Mouse (Mus musculus) olfactory bulb, adult 2 months (tissue): ENCODE results near the gene Myo10. TPM values are rescaled to one million over a fixed set of nuclear protein-coding genes. Genes with fewer than 3 reads are reported as not detected.
A peak's percentile ranks its signal among the peaks of the same experiment; 100 is the strongest.

Experiments
- H3K27ac ChIP-seq: fragments of 200-500 bp; 2 replicates; pipeline ENCODE4 v1.5.1; 2012; ENCODE audit warnings: low read depth, low read length; ENCODE audit not compliant: insufficient read depth
- H3K4me1 ChIP-seq: fragments of 200-500 bp; 2 replicates; pipeline ENCODE4 v1.6.1; 2012; ENCODE audit warnings: low read length; ENCODE audit not compliant: control insufficient read depth, insufficient read depth
- H3K4me3 ChIP-seq: fragments of 200-500 bp; 2 replicates; pipeline ENCODE4 v1.5.1; 2012; ENCODE audit warnings: mild to moderate bottlenecking, low read depth, low read length, moderate library complexity; ENCODE audit not compliant: insufficient read depth
- CTCF ChIP-seq: fragments of 200-500 bp; IDR thresholded peaks from 2 replicates; pipeline ENCODE4 v1.5.1; 2012; ENCODE audit warnings: low read depth, mild to moderate bottlenecking, low read length, moderate library complexity; ENCODE audit not compliant: insufficient read depth
- POLR2A ChIP-seq: fragments of 200-500 bp; IDR thresholded peaks from 2 replicates; pipeline ENCODE4 v1.6.1; 2012; ENCODE audit warnings: mild to moderate bottlenecking, low read depth, low read length, moderate library complexity; ENCODE audit not compliant: insufficient read depth
- WGBS: fragments of 180-500 bp; shearing (Covaris S2); methylation state at CpG from one replicate; pipeline ENCODE4 v1.1.7; 2018; 5-methylcytosine and 5-hydroxymethylcytosine counted together
- polyA plus RNA-seq: library from polyadenylated mRNA; stranded (reverse); fragments of >200 nt; gene quantifications from 2 replicates; pipeline ENCODE4 v1.2.4, GENCODE M21; 2012; ENCODE audit warnings: low replicate concordance; ENCODE audit not compliant: missing spikeins, insufficient read depth, insufficient read length

The Myo10 gene
- polyA plus RNA-seq, 1 experiment, result not detected

GRCm38 (mm10) chr15:25723281-25724113, 101.2 kb downstream of the Myo10 start:
- 66% methylated on average over 12 of the region's 12 CpGs for WGBS
- Histone ChIP-seq H3K4me3 (no peak overlapping the region), H3K27ac (no peak overlapping the region), H3K4me1 (no peaks in the 10 kb centered on the region)
- TF ChIP-seq CTCF, result no peak
- no peak for TF ChIP-seq POLR2A

- no peak overlapping the region for H3K27ac ChIP-seq
- no peak overlapping the region for H3K4me3 ChIP-seq
- WGBS, result 98% methylated on average over 6 of the region's 6 CpGs
- TF ChIP-seq CTCF (no peak), POLR2A (no peak)
- H3K4me1 ChIP-seq, result no peaks in the 10 kb centered on the region
These were observed 102.2 kb downstream of the Myo10 start for GRCm38 (mm10) chr15:25724549-25724948.

DNA sequence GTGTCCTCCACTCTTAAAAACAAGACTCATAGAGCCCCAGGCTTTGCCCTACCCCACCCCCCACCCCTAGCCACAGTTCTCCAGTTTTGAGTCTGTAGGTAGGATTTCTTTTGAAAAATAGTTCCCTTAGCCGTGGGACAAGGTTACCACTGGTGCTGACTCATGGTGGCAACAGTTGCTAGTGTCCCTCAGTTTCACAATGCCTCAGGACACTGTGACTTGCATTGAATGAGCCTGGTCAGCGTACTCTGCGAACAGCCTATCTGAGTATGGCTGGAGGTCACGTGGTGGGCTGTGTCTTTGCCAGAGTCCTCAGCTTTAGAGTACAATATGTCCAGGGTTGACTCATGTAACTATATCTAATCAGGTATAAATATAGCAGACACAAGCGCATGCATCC, 104.5 kb downstream of the Myo10 start:
- H3K4me1 ChIP-seq, result no peaks in the 10 kb centered on the region
- TF ChIP-seq POLR2A, result no peak
- WGBS, result 87% methylated on average over 5 of the region's 5 CpGs

GRCm38 (mm10) chr15:25728501-25728900, 106.2 kb downstream of the Myo10 start:
- TF ChIP-seq POLR2A (no peak), CTCF (no peak)
- Histone ChIP-seq H3K27ac (no peak overlapping the region), H3K4me1 (peaks cover 2% of the 10 kb centered on the region; the same call in 1 of the 2 replicates), H3K4me3 (no peak overlapping the region)
- WGBS, result 82% methylated on average over 4 of the region's 4 CpGs

More for the DNA sequence above, 104.5 kb downstream of the Myo10 start:
- Histone ChIP-seq H3K4me3 (no peak overlapping the region), H3K27ac (no peak overlapping the region)

- no peak overlapping the region for H3K4me3 ChIP-seq
- H3K4me1 ChIP-seq, result peaks cover 2% of the 10 kb centered on the region; the same call in 1 of the 2 replicates
- H3K27ac ChIP-seq, result no peak overlapping the region
- 17% methylated on average over 9 of the region's 9 CpGs for WGBS
- TF ChIP-seq CTCF, result 0 out of 2 replicates have a peak, but pooled peaks have one; percentile 11
- no peak for TF ChIP-seq POLR2A
These were observed 108.7 kb downstream of the Myo10 start for GRCm38 (mm10) chr15:25731053-25731452.

GRCm38 (mm10) chr15:25732758-25733428, 110.6 kb downstream of the Myo10 start:
- H3K4me1 ChIP-seq, result peaks cover 2% of the 10 kb centered on the region; the same call in 1 of the 2 replicates
- 42% methylated on average over 8 of the region's 8 CpGs for WGBS
- no peak overlapping the region for H3K27ac ChIP-seq
- H3K4me3 ChIP-seq, result no peak overlapping the region
- no peak for TF ChIP-seq POLR2A
- TF ChIP-seq CTCF, result no peak

- TF ChIP-seq CTCF (no peak), POLR2A (no peak)
- Histone ChIP-seq H3K27ac (no peak overlapping the region), H3K4me3 (no peak overlapping the region), H3K4me1 (peaks cover 2% of the 10 kb centered on the region; the same call in 1 of the 2 replicates)
- 96% methylated on average over 11 of the region's 11 CpGs for WGBS
These were observed 111.6 kb downstream of the Myo10 start for GRCm38 (mm10) chr15:25733739-25734430.

GRCm38 (mm10) chr15:25736531-25736930, 114.2 kb downstream of the Myo10 start:
- no peak overlapping the region for H3K27ac ChIP-seq
- WGBS, result 69% methylated on average over 6 of the region's 6 CpGs
- no peak overlapping the region for H3K4me3 ChIP-seq
- no peak for TF ChIP-seq POLR2A
- no peak for TF ChIP-seq CTCF
- H3K4me1 ChIP-seq, result peaks cover 2% of the 10 kb centered on the region; the same call in 1 of the 2 replicates
